Mouse (Mus musculus) embryonic facial prominence, embryonic 11.5 days (tissue): ENCODE measurements around the gene Tnrc6c. TPM values are rescaled to one million over a fixed set of nuclear protein-coding genes. Genes with fewer than 3 reads are reported as not detected.
A peak's percentile ranks its signal among the peaks of the same experiment; 100 is the strongest.

Source experiments
- ATAC-seq: fragments of 200-750 bp; cut with Nextera tagmentation; replicated peaks from 2 replicates; pipeline ENCODE4 v1.8.0; 2017; ENCODE audit warnings: low read depth; ENCODE audit not compliant: insufficient number of reproducible peaks, low FRiP score, low TSS enrichment
- DNase-seq: peaks from one replicate; pipeline ENCODE4 v3.0.0-alpha.2; 2015; ENCODE audit warnings: low spot score
- H3K27ac ChIP-seq: fragments of 300-500 bp; sonication (generic); replicated peaks from 2 replicates; pipeline ENCODE4 v1.5.1; 2014; ENCODE audit warnings: mild to moderate bottlenecking, low read depth, low read length, control low read depth
- H3K27me3 ChIP-seq: fragments of 300-500 bp; sonication (generic); 2 replicates; pipeline ENCODE4 v1.6.1; 2014; ENCODE audit warnings: mild to moderate bottlenecking, low read length, moderate library complexity, mixed read lengths; ENCODE audit not compliant: control insufficient read depth, insufficient read depth
- H3K36me3 ChIP-seq: fragments of 300-500 bp; sonication (generic); replicated peaks from 2 replicates; pipeline ENCODE4 v1.6.1; 2014; ENCODE audit warnings: low read depth, mild to moderate bottlenecking, low read length, moderate library complexity, mixed read lengths; ENCODE audit not compliant: control insufficient read depth, insufficient read depth
- H3K4me1 ChIP-seq: fragments of 300-500 bp; sonication (generic); 2 replicates; pipeline ENCODE4 v1.6.1; 2014; ENCODE audit warnings: low read length, mixed read lengths; ENCODE audit not compliant: control insufficient read depth, insufficient read depth
- H3K4me2 ChIP-seq: fragments of 300-500 bp; sonication (generic); 2 replicates; pipeline ENCODE4 v1.6.1; 2014; ENCODE audit warnings: low read depth, mild to moderate bottlenecking, control low read depth, low read length, moderate library complexity
- H3K4me3 ChIP-seq: fragments of 300-500 bp; sonication (generic); 2 replicates; pipeline ENCODE4 v1.5.1; 2014; ENCODE audit warnings: low read depth, low read length, control low read depth
- H3K9ac ChIP-seq: fragments of 300-500 bp; sonication (generic); replicated peaks from 2 replicates; pipeline ENCODE4 v1.6.1; 2014; ENCODE audit warnings: mild to moderate bottlenecking, control low read depth, low read length
- H3K9me3 ChIP-seq: fragments of 300-500 bp; sonication (generic); replicated peaks from 2 replicates; pipeline ENCODE4 v1.6.1; 2016; ENCODE audit warnings: mild to moderate bottlenecking, low read length, inconsistent platforms, mixed read lengths; ENCODE audit not compliant: control insufficient read depth
- WGBS: fragments of 180-500 bp; shearing (Covaris S2); extraction: QIAGEN DNeasy Blood & Tissue Kit; methylation state at CpG from one replicate; pipeline ENCODE4 v1.1.7; 2014; 5-methylcytosine and 5-hydroxymethylcytosine counted together
- polyA plus RNA-seq: library from polyadenylated mRNA; unstranded; fragments of >200 nt; fragmentation: Nextera tagmentation; extraction: Ambion mirVana; gene quantifications from 2 replicates; pipeline ENCODE4 v1.2.1, GENCODE M21; 2014

Gene Tnrc6c
- polyA plus RNA-seq: 15.4 and 16.7 TPM in 2 replicates

DNA sequence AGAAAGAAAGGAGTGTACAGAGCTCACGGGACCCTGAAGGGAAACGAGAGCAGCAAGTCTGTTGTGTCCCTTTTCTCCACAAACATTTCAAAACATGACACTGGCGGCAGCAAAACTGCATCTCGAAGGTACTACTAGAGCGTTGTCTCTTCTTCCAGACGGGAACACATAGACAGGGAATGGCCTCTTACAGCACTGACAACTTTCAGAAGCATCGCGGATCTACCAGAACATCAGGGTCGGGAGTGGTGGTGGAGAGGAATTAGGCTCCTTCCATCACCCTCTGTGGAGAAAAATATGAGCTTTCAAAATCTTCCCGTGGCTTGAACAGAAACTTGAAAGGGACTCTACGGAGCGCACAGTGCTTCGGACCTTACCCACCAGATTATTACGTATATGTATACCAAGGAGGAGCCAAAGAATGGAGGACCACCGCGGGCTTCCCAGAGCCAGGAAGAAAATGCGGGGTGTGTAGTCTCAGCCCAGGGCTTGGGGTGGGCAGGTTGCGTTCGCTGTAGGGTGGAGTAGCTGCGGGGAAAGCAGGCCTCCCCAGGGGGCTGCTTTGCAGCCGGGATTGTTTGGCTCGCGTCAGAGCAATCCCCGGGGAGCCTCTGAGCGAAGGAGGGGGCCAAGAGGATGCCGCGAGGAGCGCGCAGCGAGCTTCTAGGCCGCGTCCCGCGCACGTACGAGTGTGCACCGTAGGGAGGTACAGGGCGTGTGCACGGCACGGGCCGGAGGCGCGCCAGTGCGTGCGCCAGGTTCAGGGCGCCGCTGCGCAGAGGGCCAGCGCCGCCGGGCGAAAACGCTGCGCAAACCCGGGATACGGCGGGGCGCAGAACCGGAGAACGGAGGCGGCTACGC lies at the start of gene Tnrc6c:
Gene Tnrc6c, plus strand, starts transcription at position 799 of the 861 bp plus-strand sequence.
- peak; percentile 94 for ATAC-seq
- Histone ChIP-seq H3K4me1 (no peaks in the 10 kb centered on the region; the same call in 1 of the 2 replicates), H3K9ac (peak within 1 kb of the TSS; percentile 97), H3K36me3 (no peaks in the 10 kb centered on the region), H3K4me2 (peak within 1 kb of the TSS; percentile 93), H3K27ac (peak within 1 kb of the TSS; percentile 94), H3K4me3 (peak within 1 kb of the TSS; percentile 97), H3K27me3 (no peaks in the 10 kb centered on the region; the same call in 1 of the 2 replicates), H3K9me3 (no peaks in the 10 kb centered on the region)
- peak; percentile 90 for DNase-seq
- WGBS: under 1% methylated on average over 62 of the region's 62 CpGs

DNA sequence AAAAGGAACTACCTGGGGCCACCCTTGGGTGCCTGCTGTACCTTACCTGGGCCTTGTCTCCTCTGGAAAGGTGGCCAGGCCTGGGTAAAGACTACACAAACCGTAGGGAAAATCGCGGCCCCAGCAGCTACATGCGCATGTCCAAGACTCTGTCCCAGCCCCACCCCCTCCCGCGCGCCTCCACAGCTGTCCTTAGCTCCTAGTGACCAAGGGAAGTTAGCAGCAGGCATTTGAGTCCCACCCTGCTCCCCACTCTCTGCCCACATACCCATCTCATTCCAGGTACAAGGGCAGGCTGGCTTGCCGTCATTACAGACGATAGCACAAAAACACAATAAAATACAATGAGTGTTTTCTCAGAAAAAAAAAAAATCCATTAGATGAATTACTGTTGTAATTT lies 48.0 kb upstream of the Tnrc6c start:
- Histone ChIP-seq H3K4me1 (no peaks in the 10 kb centered on the region), H3K4me2 (no peak overlapping the region), H3K4me3 (no peak overlapping the region), H3K9me3 (no peaks in the 10 kb centered on the region), H3K27me3 (no peaks in the 10 kb centered on the region), H3K36me3 (no peaks in the 10 kb centered on the region), H3K9ac (no peak overlapping the region), H3K27ac (no peak overlapping the region)
- ATAC-seq (no peak), DNase-seq (no peak)
- 33% methylated on average over 9 of the region's 9 CpGs for WGBS

- Histone ChIP-seq H3K9me3 (no peaks in the 10 kb centered on the region), H3K9ac (no peak overlapping the region), H3K27ac (no peak overlapping the region), H3K4me1 (no peaks in the 10 kb centered on the region), H3K4me2 (no peak overlapping the region), H3K36me3 (no peaks in the 10 kb centered on the region), H3K27me3 (no peaks in the 10 kb centered on the region), H3K4me3 (no peak overlapping the region)
- ATAC-seq (no peak), DNase-seq (peak; percentile 76)
- 9% methylated on average over 13 of the region's 13 CpGs for WGBS
Measured at GRCm38 (mm10) chr11:117606605-117607203, 47.4 kb upstream of the Tnrc6c start.

DNA sequence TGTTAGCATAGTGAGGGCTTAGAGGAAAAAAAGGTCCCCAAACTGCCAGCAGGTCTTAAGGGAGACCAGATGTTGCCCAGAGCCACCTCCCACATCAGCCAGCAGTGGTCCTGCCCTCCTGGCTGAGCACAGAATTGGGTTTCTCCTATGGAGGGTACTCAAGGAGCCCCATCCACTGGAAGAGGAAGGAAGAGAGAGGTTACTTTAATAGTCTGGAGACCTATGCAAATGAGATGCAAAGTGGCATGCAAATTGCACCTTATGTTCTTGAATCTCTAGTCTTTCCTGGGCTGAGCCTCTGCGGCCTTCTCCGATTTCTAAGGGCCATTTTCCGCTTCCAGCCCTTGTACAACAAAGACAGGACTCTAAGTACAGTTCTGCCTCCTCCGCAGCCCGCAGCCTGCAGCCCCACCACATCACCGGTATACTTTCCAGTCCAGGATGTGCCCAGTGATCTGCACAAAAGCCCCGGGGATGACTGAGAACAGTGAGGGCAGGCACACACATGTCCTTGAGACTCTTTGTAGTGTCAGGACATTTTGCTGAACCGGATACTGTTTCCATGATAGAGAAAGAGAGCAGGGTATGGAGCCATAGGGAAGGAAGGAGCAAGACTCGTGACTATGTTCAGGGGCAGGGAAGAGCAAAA lies 45.8 kb upstream of the Tnrc6c start:
- Histone ChIP-seq H3K4me2 (no peak overlapping the region), H3K27me3 (no peaks in the 10 kb centered on the region), H3K36me3 (no peaks in the 10 kb centered on the region), H3K9me3 (no peaks in the 10 kb centered on the region), H3K4me3 (no peak overlapping the region), H3K4me1 (no peaks in the 10 kb centered on the region), H3K27ac (peak overlapping the region; percentile 16; the same call in 1 of the 2 replicates), H3K9ac (no peak overlapping the region)
- peak; percentile 70 for DNase-seq
- ATAC-seq: peak; percentile 19; the same call in 1 of the 2 replicates
- WGBS: 45% methylated on average over 9 of the region's 9 CpGs

DNA sequence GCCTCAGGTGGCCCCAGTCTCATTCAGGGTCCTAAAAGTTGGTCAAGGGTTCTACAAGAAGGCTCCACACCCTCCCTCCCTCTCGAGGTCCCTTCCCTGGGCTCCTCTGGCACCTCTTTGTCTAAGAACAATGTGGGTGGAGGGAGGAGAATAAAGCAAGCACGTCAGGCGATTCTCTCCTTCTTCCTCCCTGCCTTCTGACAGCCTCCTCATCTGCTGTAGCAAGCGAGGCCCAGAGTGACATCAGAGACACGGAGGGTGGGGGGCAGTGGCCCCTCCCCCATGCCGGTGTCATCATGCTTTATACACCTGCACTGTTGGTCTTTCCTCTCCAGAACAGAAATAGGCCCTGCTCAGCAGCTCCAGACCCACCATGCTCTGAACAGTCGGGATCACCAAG lies 45.1 kb upstream of the Tnrc6c start:
- WGBS: 54% methylated on average over 7 of the region's 7 CpGs
- Histone ChIP-seq H3K27me3 (no peaks in the 10 kb centered on the region), H3K4me2 (no peak overlapping the region), H3K27ac (peak overlapping the region; percentile 16; the same call in 1 of the 2 replicates), H3K9ac (no peak overlapping the region), H3K36me3 (no peaks in the 10 kb centered on the region), H3K4me1 (no peaks in the 10 kb centered on the region), H3K9me3 (no peaks in the 10 kb centered on the region), H3K4me3 (no peak overlapping the region)
- no peak for DNase-seq
- no peak for ATAC-seq

DNA sequence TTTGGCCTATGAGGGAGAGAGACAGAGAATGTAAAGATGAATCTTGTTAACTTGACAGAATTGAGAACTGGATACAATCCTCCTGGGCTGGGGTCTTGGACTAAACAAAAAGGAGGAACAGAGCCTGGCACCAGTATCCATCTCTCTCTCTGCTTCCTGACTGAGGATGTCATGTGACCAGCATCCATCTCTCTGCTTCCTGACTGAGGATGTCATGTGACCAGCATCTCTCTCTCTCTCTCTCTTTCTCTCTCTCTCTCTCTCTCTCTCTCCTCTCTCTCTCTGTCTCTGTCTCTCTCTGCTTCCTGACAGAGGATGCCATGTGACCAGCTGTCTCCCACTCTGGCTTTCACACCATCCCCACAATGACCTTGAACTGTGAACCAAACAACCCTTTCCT lies 43.5 kb upstream of the Tnrc6c start:
- no peaks in the 10 kb centered on the region for H3K4me1 ChIP-seq
- no peak overlapping the region for H3K4me2 ChIP-seq
- no peaks in the 10 kb centered on the region for H3K9me3 ChIP-seq
- DNase-seq (no peak), ATAC-seq (no peak)
- no peaks in the 10 kb centered on the region for H3K36me3 ChIP-seq
- no peaks in the 10 kb centered on the region for H3K27me3 ChIP-seq
- no peak overlapping the region for H3K9ac ChIP-seq
- no peak overlapping the region for H3K27ac ChIP-seq
- no peak overlapping the region for H3K4me3 ChIP-seq

DNA sequence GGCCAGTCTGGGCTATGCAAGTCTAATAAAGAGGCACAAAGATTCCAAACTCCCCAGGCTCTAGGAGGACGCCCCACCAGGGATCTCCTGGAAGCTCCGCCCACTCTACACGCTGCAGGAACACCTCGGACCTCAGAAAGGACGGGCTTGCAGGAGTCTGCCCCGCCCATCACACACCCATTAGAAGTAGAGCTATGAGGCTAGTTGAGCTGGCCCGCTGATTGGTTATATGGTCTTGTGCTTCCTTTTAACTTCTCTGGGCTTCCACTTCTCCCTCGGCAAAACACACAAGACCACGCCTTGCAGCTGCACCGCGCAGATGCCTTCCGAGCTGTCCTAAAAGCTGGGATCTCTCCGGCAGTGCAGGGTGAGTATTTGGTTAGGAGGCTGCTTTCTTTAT lies 43.0 kb upstream of the Tnrc6c start:
- no peak for ATAC-seq
- H3K9me3 ChIP-seq: no peaks in the 10 kb centered on the region
- H3K4me1 ChIP-seq: no peaks in the 10 kb centered on the region
- no peak overlapping the region for H3K4me3 ChIP-seq
- peak; percentile 66 for DNase-seq
- H3K27ac ChIP-seq: no peak overlapping the region
- WGBS: 14% methylated on average over 13 of the region's 13 CpGs
- no peaks in the 10 kb centered on the region for H3K36me3 ChIP-seq
- H3K9ac ChIP-seq: no peak overlapping the region
- peaks cover 2% of the 10 kb centered on the region for H3K27me3 ChIP-seq
- H3K4me2 ChIP-seq: peak overlapping the region; percentile 26; the same call in 1 of the 2 replicates
